Mouse (Mus musculus): Measurements from ENCODE around the gene Noc3l. TPM values are rescaled to one million over a fixed set of nuclear protein-coding genes. Genes with fewer than 3 reads are reported as not detected.

Gene Noc3l
- total RNA-seq (2023), result 10 to 100 TPM; 22.1 to 24.0 TPM

DNA sequence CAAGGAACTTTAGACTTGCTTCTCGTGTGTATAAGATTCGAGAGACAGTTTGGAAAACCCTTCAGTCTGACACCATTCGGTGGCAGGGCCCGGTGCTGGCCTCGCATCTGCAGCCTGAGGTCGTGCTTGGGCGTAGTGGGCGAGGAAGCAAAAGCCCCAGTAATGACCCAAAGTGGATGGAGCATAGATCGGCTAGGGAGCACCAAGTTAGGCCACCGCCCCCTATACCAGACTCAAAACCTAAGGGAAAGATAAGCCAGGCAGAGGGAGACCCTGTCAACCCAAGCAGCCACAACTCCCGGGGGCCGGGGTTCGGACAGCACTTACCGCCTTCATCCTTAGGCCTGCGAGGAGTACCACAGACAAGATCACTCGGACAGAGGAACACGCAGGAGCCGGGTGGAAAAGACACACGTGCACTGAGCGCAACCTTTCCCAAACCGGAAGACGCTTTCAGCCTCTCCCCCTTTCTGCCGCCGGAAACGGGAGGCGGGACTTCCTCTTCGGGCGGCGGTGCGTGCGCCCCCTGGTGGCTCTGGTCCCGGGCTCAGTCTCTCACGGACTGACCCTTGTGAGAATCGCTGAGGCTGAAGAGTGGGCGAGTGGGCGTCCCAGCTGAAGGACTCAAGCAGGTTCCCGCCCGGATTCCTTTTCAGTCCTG lies at the start of gene Noc3l:
Gene Noc3l (minus strand): TSS at position 472 of the 661 bp plus-strand sequence.

DNA sequence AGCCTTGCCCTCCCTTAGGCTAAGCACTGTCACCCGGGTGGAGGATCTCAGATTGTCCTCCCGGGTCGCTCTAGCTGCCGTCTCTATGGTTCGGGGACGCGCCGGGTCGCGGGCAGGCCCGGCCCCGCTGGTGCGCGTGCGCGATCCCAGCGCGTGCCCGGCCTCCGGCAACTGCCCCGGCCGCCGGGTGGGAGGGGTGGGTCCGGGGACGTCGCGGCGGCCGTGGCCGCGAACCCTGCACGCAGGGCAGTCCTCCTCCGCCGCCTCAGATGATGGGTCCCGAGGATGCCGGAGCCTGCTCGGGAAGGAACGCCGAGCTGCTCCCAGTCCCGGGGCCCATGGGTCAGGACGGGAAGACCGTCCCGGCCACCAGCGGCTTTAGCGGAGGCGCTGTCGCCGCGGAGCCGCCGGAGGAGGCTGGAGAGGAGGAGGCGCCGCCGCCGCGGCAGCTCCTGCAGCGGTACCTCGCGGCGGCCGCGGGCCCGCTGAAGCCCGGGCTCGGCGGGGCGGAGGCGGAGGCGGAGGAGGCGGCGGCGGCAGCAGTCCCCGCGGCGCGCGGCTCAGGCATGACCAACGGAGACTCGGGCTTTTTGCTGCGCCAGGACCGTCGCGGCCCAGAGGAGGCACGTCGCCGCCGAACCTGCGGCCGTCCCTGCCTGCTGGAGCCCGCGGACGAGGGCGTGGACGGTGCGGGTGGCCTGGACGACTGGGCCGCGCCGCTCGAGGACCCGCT lies 17.6 kb upstream of the Noc3l start, which contains the start of gene Tbc1d12:
Gene Tbc1d12 (plus strand): TSS at position 142 of the 733 bp plus-strand sequence.

Other genes with a start within 250 kb of the Noc3l start
- 1 to 10 TPM; 3.9 to 4.3 TPM for gene Tbc1d12, start 17.3 kb upstream of the Noc3l start, total RNA-seq (2023)
- gene Hells, start 111.7 kb upstream of the Noc3l start, total RNA-seq (2023), result 10 to 100 TPM; 13.2 to 20.6 TPM
- under 1 TPM in 1 of 2 experiments, not detected in 1; 0.27 TPM for gene Cyp2c55, start 187.8 kb upstream of the Noc3l start, total RNA-seq (2023)
- gene Cyp2c65, start 241.8 kb upstream of the Noc3l start, total RNA-seq (2023), result not detected

Data from B cell, adult 67 days (primary cell).